Mouse (Mus musculus): Measurements from ENCODE around the gene Kcnn1.

DNA sequence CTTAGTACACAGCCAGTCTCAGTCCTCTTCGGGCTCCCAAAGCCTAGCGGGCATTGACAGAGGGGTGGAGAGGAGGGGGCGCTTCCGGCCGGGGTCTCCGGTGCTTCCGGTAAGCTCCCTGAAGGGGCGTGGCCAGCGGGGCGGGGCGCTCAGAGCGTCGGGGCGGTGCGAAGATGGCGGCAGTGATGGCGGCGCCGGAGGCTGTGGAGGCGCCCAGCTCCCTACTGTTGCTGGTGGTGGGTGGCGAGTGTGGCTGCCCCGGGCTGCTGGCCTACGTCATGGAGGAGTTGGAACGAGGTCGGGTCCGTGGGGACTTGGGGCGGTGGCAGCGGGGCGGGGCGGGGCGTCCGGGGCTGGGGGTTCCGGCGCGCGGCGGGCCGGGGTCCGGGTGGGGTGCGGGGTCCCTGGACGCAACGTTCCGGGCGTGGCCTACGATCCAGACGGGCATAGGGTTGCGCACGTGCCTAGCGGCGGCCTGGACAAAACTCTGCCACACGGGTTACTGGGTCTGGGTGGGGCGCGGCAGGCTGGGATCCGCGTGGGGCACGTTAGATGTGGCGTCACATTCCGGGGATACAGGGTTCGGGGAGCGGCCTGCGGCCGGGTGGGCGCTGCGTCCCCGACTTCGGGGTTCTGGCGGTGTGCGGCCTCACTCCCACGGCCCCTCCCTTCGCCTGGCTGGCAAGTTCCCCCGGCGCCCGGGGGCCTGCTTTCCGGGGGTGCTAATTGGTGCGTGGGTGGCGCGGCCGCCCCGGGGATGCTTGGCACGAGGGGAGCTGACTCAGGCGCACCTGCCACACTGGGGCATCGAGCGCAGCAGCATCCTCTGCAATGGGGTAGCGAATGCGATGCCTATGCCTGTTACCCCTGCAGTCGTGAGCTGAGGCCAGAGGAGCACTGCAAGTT, 43.0 kb upstream of the Kcnn1 start, which contains the start of gene Map1s:
- TF ChIP-seq CTCF (IDR thresholded peaks at IDR 0.05; ENCODE audit: low read depth, low read length) (no peak), TAL1 (conservative IDR thresholded peaks at IDR 0.05; ENCODE audit: low read depth, low read length) (no peak)
